ENCODE assay signal across 18 mouse cellular contexts in genomic region chr17:15630792-15631191, GRCm38 (mm10).
DNase-seq lines count a peak whose midpoint lies in the region; ATAC-seq lines count a peak whose summit lies in the region.
"Had no signal": no experiment of that assay in that cellular context is flagged by ENCODE, and none has a peak within 500 bp of the region (broad histone marks: within the 10 kb centered on the region; RNA-seq: fewer than 3 reads in every experiment).

No protein-coding gene starts in this region.

- peak overlapping the region; percentile 53; the same call in 1 of the 2 replicates for H3K4me3 ChIP-seq in heart, embryonic 10.5 days
- no peak overlapping the region for H3K4me3 ChIP-seq in intestine, embryonic 14.5 days (ENCODE audit: low read depth, low read length)
- H3K4me3 ChIP-seq in intestine, embryonic 16.5 days (ENCODE audit: low read length), result no peak overlapping the region
- peak overlapping the region; percentile 18 for H3K4me3 ChIP-seq in lung, embryonic 16.5 days (ENCODE audit: low read length)
- H3K4me3 ChIP-seq: hindbrain, embryonic 12.5 days; neural tube, embryonic 12.5 days had no signal

- no peak overlapping the region for H3K9ac ChIP-seq in intestine, embryonic 14.5 days (ENCODE audit: low read length)
- no peak overlapping the region for H3K9ac ChIP-seq in intestine, embryonic 16.5 days (ENCODE audit: low read depth, low read length)
- no peak overlapping the region for H3K9ac ChIP-seq in lung, embryonic 16.5 days (ENCODE audit: low read length)
- H3K9ac ChIP-seq: hindbrain, embryonic 12.5 days; neural tube, embryonic 12.5 days had no signal

- ATAC-seq in intestine, embryonic 14.5 days (replicated peaks; ENCODE audit: low FRiP score, low TSS enrichment, low read depth), result no peak
- ATAC-seq in intestine, embryonic 16.5 days, result no peak
- ATAC-seq in lung, embryonic 16.5 days (ENCODE audit: low read depth), result peak; percentile 86
- ATAC-seq: activated CD4-positive, CD25-positive, alpha-beta regulatory T cell, adult 4 months had no signal

- intact Hi-C loops in heart, postnatal 25 days (cut with DNase I), result no loop called here

- DNase-seq in heart, embryonic 10.5 days (ENCODE audit: low spot score), result no peak
- no peak for DNase-seq in heart, postnatal 25 days (ENCODE audit: low spot score)
- DNase-seq in intestine, embryonic 14.5 days (ENCODE audit: low spot score), result no peak
- DNase-seq in lung, postnatal 4 days, result no peak
- peak; percentile 17 for DNase-seq in lung, postnatal 25 days (ENCODE audit: low spot score)
- DNase-seq in cerebellum, adult 11-12 months, result no peak
- DNase-seq: adrenal gland, postnatal 25 days; cerebellum, adult 9-11 months; gastrocnemius, postnatal 36 days; kidney, adult 2 months; left cerebral cortex, postnatal 4 days; right cerebral cortex, postnatal 4 days had no signal

- peak overlapping the region; percentile 39 for H3K4me2 ChIP-seq in intestine, embryonic 14.5 days (ENCODE audit: low read length)
- H3K4me2 ChIP-seq in intestine, embryonic 16.5 days (ENCODE audit: low read depth, low read length), result no peak overlapping the region
- peak overlapping the region; percentile 55 for H3K4me2 ChIP-seq in lung, embryonic 16.5 days (ENCODE audit: low read depth, low read length)

- no peaks in the 10 kb centered on the region for H3K4me1 ChIP-seq in heart, embryonic 10.5 days
- H3K4me1 ChIP-seq in intestine, embryonic 14.5 days (replicated peaks; ENCODE audit: control insufficient read depth, insufficient read depth, low read length), result no peaks in the 10 kb centered on the region
- no peaks in the 10 kb centered on the region for H3K4me1 ChIP-seq in intestine, embryonic 16.5 days (ENCODE audit: control insufficient read depth, insufficient read depth, low read length)
- peaks cover 2% of the 10 kb centered on the region; the same call in 1 of the 2 replicates for H3K4me1 ChIP-seq in lung, embryonic 16.5 days (replicated peaks; ENCODE audit: control insufficient read depth, insufficient read depth, low read length)
- H3K4me1 ChIP-seq: hindbrain, embryonic 12.5 days; megakaryocyte, embryonic 14.5 days; neural tube, embryonic 12.5 days had no signal

- H3K27ac ChIP-seq in heart, embryonic 10.5 days, result no peak overlapping the region
- H3K27ac ChIP-seq in intestine, embryonic 14.5 days (ENCODE audit: low read depth), result no peak overlapping the region
- no peak overlapping the region for H3K27ac ChIP-seq in intestine, embryonic 16.5 days (ENCODE audit: low read length)
- no peak overlapping the region for H3K27ac ChIP-seq in lung, embryonic 16.5 days (ENCODE audit: low read length)
- H3K27ac ChIP-seq: hindbrain, embryonic 12.5 days; neural tube, embryonic 12.5 days had no signal

- 48% methylated on average over 5 of the region's 5 CpGs for WGBS in heart, embryonic 10.5 days
- WGBS in intestine, embryonic 14.5 days, result 71% methylated on average over 5 of the region's 5 CpGs
- 75% methylated on average over 5 of the region's 5 CpGs for WGBS in intestine, embryonic 16.5 days
- WGBS in lung, embryonic 16.5 days, result 43% methylated on average over 5 of the region's 5 CpGs

- H3K27me3 ChIP-seq in heart, embryonic 10.5 days (ENCODE audit: insufficient read depth, poor library complexity, severe bottlenecking), result no peaks in the 10 kb centered on the region
- no peaks in the 10 kb centered on the region for H3K27me3 ChIP-seq in intestine, embryonic 14.5 days (replicated peaks; ENCODE audit: control insufficient read depth, insufficient read depth, low read length)
- H3K27me3 ChIP-seq in intestine, embryonic 16.5 days (replicated peaks; ENCODE audit: control insufficient read depth, insufficient read depth, low read length), result no peaks in the 10 kb centered on the region
- no peaks in the 10 kb centered on the region for H3K27me3 ChIP-seq in lung, embryonic 16.5 days (ENCODE audit: control insufficient read depth, insufficient read depth, low read depth, low read length)
- H3K27me3 ChIP-seq: hindbrain, embryonic 12.5 days; megakaryocyte, embryonic 14.5 days; neural tube, embryonic 12.5 days had no signal

- H3K9me3 ChIP-seq in heart, embryonic 10.5 days, result no peaks in the 10 kb centered on the region
- no peaks in the 10 kb centered on the region for H3K9me3 ChIP-seq in intestine, embryonic 14.5 days (ENCODE audit: control insufficient read depth, low read length)
- no peaks in the 10 kb centered on the region for H3K9me3 ChIP-seq in intestine, embryonic 16.5 days (ENCODE audit: control insufficient read depth, low read length)
- no peaks in the 10 kb centered on the region for H3K9me3 ChIP-seq in lung, embryonic 16.5 days (ENCODE audit: control insufficient read depth, low read length)

- H3K36me3 ChIP-seq in heart, embryonic 10.5 days, result no peaks in the 10 kb centered on the region
- no peaks in the 10 kb centered on the region for H3K36me3 ChIP-seq in intestine, embryonic 14.5 days (ENCODE audit: control insufficient read depth, insufficient read depth, low read length)
- no peaks in the 10 kb centered on the region for H3K36me3 ChIP-seq in intestine, embryonic 16.5 days (ENCODE audit: control insufficient read depth, insufficient read depth, low read length)
- no peaks in the 10 kb centered on the region for H3K36me3 ChIP-seq in lung, embryonic 16.5 days (ENCODE audit: control insufficient read depth, insufficient read depth, low read length)
- H3K36me3 ChIP-seq: hindbrain, embryonic 12.5 days; neural tube, embryonic 12.5 days had no signal

Comparison
In these comparisons a context has a peak if more than half of its experiments do, and no peak if none do; other contexts are left out.
1. H3K4me3 ChIP-seq: peak in heart, embryonic 10.5 days (single experiment) and lung, embryonic 16.5 days (single experiment); none in intestine, embryonic 14.5 days (single experiment) and intestine, embryonic 16.5 days (single experiment).